Mouse (Mus musculus) liver (tissue): Measurements from ENCODE around the gene Spire2.
A peak's percentile ranks its signal among the peaks of the same experiment; 100 is the strongest.

ENCODE experiments used
- DNase-seq: peaks from one replicate; pipeline ENCODE4 v3.0.0-alpha.2; 2020; ENCODE audit warnings: mixed read lengths

Gene Spire2

GRCm38 (mm10) chr8:123334467-123334866 is 2.0 kb downstream of the Spire2 start:
- no peak for DNase-seq

GRCm38 (mm10) chr8:123337475-123337874 is 5.0 kb downstream of the Spire2 start:
- DNase-seq, result no peak

- peak; percentile 37 for DNase-seq
Measured at GRCm38 (mm10) chr8:123340071-123340470, 7.6 kb downstream of the Spire2 start.

GRCm38 (mm10) chr8:123341040-123342015 is 8.8 kb downstream of the Spire2 start:
- no peak for DNase-seq

GRCm38 (mm10) chr8:123342253-123342652 is 9.7 kb downstream of the Spire2 start:
- DNase-seq, result no peak

GRCm38 (mm10) chr8:123342911-123343310 is 10.4 kb downstream of the Spire2 start:
- DNase-seq, result no peak

GRCm38 (mm10) chr8:123343422-123343821 is 10.9 kb downstream of the Spire2 start:
- no peak for DNase-seq

GRCm38 (mm10) chr8:123345135-123345534 is 12.6 kb downstream of the Spire2 start:
- no peak for DNase-seq

GRCm38 (mm10) chr8:123345856-123346255 is 13.3 kb downstream of the Spire2 start:
- DNase-seq, result no peak

GRCm38 (mm10) chr8:123347293-123347692 is 14.8 kb downstream of the Spire2 start:
- DNase-seq, result no peak

GRCm38 (mm10) chr8:123348237-123348843 is 15.8 kb downstream of the Spire2 start:
- DNase-seq, result peak; percentile 54

GRCm38 (mm10) chr8:123349073-123349472 is 16.6 kb downstream of the Spire2 start:
- no peak for DNase-seq

- DNase-seq, result no peak
Measured at GRCm38 (mm10) chr8:123352118-123352517, 19.6 kb downstream of the Spire2 start.

- DNase-seq, result peak; percentile 50
Measured at GRCm38 (mm10) chr8:123352786-123353185, 20.3 kb downstream of the Spire2 start.

- DNase-seq, result no peak
Measured at GRCm38 (mm10) chr8:123353216-123353615, 20.7 kb downstream of the Spire2 start.

GRCm38 (mm10) chr8:123361082-123361739 is 28.7 kb downstream of the Spire2 start:
- peak; percentile 75 for DNase-seq

GRCm38 (mm10) chr8:123373403-123374238 is 41.1 kb downstream of the Spire2 start, which contains the start of gene Tcf25:
Gene Tcf25 (plus strand): TSS chr8:123373753.
- DNase-seq, result peak; percentile 92

GRCm38 (mm10) chr8:123374239-123374578 is 41.7 kb downstream of the Spire2 start:
- DNase-seq, result peak; percentile 95

- DNase-seq, result no peak
Measured at GRCm38 (mm10) chr8:123375701-123376100, 43.2 kb downstream of the Spire2 start.

GRCm38 (mm10) chr8:123376106-123376505 is 43.6 kb downstream of the Spire2 start:
- DNase-seq, result no peak

GRCm38 (mm10) chr8:123381711-123382110 is 49.2 kb downstream of the Spire2 start:
- no peak for DNase-seq

- DNase-seq, result no peak
Measured at GRCm38 (mm10) chr8:123382516-123382915, 50.0 kb downstream of the Spire2 start.
